10 mouse cellular contexts compared by ENCODE assay signal in genomic region chr8:94999004-94999403, GRCm38 (mm10). TPM values are rescaled to one million over a fixed set of nuclear protein-coding genes. Genes with fewer than 3 reads are reported as not detected.
A peak's percentile ranks its signal among the peaks of the same experiment; 100 is the strongest.
DNase-seq lines count a peak whose midpoint lies in the region; ATAC-seq and TF ChIP-seq lines count a peak whose summit lies in the region.
"Had no signal": no experiment of that assay in that cellular context is flagged by ENCODE, and none has a peak within 500 bp of the region (broad histone marks: within the 10 kb centered on the region; RNA-seq: fewer than 3 reads in every experiment).

No protein-coding gene starts in this region.

- H3K27me3 ChIP-seq in heart, embryonic 10.5 days (ENCODE audit: insufficient read depth, poor library complexity, severe bottlenecking): peaks cover 13% of the 10 kb centered on the region; the same call in 1 of the 2 replicates
- H3K27me3 ChIP-seq in kidney, postnatal 0 days (ENCODE audit: insufficient read depth, low read length): no peaks in the 10 kb centered on the region
- no peaks in the 10 kb centered on the region for H3K27me3 ChIP-seq in neural tube, embryonic 12.5 days (replicated peaks)

- H3K36me3 ChIP-seq in heart, embryonic 10.5 days: 0 out of 2 replicates have a peak, but pooled peaks cover 3% of the 10 kb centered on the region
- 0 out of 2 replicates have a peak, but pooled peaks cover 6% of the 10 kb centered on the region for H3K36me3 ChIP-seq in kidney, postnatal 0 days (ENCODE audit: insufficient read depth, low read length)
- peaks cover 18% of the 10 kb centered on the region for H3K36me3 ChIP-seq in neural tube, embryonic 12.5 days

- DNase-seq in kidney, adult 18-20 months: peak; percentile 56
- no peak for DNase-seq in kidney, adult 8-10 months
- DNase-seq in heart, embryonic 10.5 days (ENCODE audit: low spot score): no peak
- DNase-seq in kidney, postnatal 0 days (ENCODE audit: low spot score): peak; percentile 38
- no peak for DNase-seq in testis, postnatal 10 days (ENCODE audit: low spot score)
- DNase-seq in urinary bladder, postnatal 4 days (ENCODE audit: low spot score in 2 of 2): no peak
- DNase-seq: right cerebral cortex, postnatal 4 days had no signal

- H3K4me2 ChIP-seq in kidney, postnatal 0 days (ENCODE audit: low read length): no peak overlapping the region
- peak overlapping the region; percentile 89 for H3K4me2 ChIP-seq in neural tube, embryonic 12.5 days (replicated peaks)

- H3K27ac ChIP-seq in heart, embryonic 10.5 days: peak overlapping the region; percentile 85
- H3K27ac ChIP-seq in kidney, postnatal 0 days: peak overlapping the region; percentile 78
- peak overlapping the region; percentile 57; the same call in 1 of the 2 replicates for H3K27ac ChIP-seq in neural tube, embryonic 12.5 days

- no peak overlapping the region for H3K9ac ChIP-seq in kidney, postnatal 0 days (ENCODE audit: low read depth, low read length)
- peak overlapping the region; percentile 92 for H3K9ac ChIP-seq in neural tube, embryonic 12.5 days

- TF ChIP-seq CTCF in kidney, postnatal 0 days (IDR thresholded peaks at IDR 0.05; ENCODE audit: low read depth): no peak

- WGBS in heart, embryonic 10.5 days: 70% methylated on average over 6 of the region's 6 CpGs
- WGBS in kidney, postnatal 0 days: 63% methylated on average over 6 of the region's 6 CpGs
- whole genome bisulfite sequencing in neural tube, embryonic 12.5 days: 48% methylated on average over 6 of the region's 6 CpGs

- peaks cover 64% of the 10 kb centered on the region for H3K4me1 ChIP-seq in heart, embryonic 10.5 days
- H3K4me1 ChIP-seq in kidney, postnatal 0 days (replicated peaks; ENCODE audit: insufficient read depth, low read length): peaks cover 29% of the 10 kb centered on the region
- H3K4me1 ChIP-seq in neural tube, embryonic 12.5 days: peaks cover 65% of the 10 kb centered on the region

- H3K4me3 ChIP-seq in heart, embryonic 10.5 days: no peak overlapping the region
- no peak overlapping the region for H3K4me3 ChIP-seq in kidney, postnatal 0 days (replicated peaks; ENCODE audit: low read depth, low read length)
- H3K4me3 ChIP-seq in neural tube, embryonic 12.5 days: peak overlapping the region; percentile 62

- H3K9me3 ChIP-seq in heart, embryonic 10.5 days: no peaks in the 10 kb centered on the region
- no peaks in the 10 kb centered on the region for H3K9me3 ChIP-seq in kidney, postnatal 0 days (replicated peaks; ENCODE audit: low read length)
- no peaks in the 10 kb centered on the region for H3K9me3 ChIP-seq in neural tube, embryonic 12.5 days

- no peak for ATAC-seq in kidney, postnatal 0 days (replicated peaks; ENCODE audit: low FRiP score, low read depth)
- no peak for ATAC-seq in neural tube, embryonic 12.5 days (ENCODE audit: low FRiP score, low read depth)
- ATAC-seq in frontal cortex, adult (ENCODE audit: low TSS enrichment): no peak
- ATAC-seq: CD4-positive, CD25-positive, alpha-beta regulatory T cell, adult 4 months had no signal

RNA-seq across cellular contexts. Expression of gene Adgrg3, which starts 18.5 kb away (rescaled TPM):
- 3.0 and 3.9 TPM in 2 replicates for polyA plus RNA-seq in heart, embryonic 10.5 days (2016; fragmentation: Nextera tagmentation; extraction: Ambion mirVana)
- polyA plus RNA-seq in kidney, postnatal 0 days (2015; fragmentation: Nextera tagmentation; extraction: Ambion mirVana): 3.7 and 4.4 TPM in 2 replicates
- 2.4 and 2.6 TPM in 2 replicates for polyA plus RNA-seq in neural tube, embryonic 12.5 days (2016; fragmentation: Nextera tagmentation; extraction: Ambion mirVana)

RNA-seq across cellular contexts. Expression of gene Adgrg1, which starts 24.5 kb away (rescaled TPM):
- 9.0 and 16.6 TPM in 2 replicates for polyA plus RNA-seq in heart, embryonic 10.5 days (2016; fragmentation: Nextera tagmentation; extraction: Ambion mirVana)
- polyA plus RNA-seq in kidney, postnatal 0 days (2015; fragmentation: Nextera tagmentation; extraction: Ambion mirVana): 109 and 125 TPM in 2 replicates
- 177 and 208 TPM in 2 replicates for polyA plus RNA-seq in neural tube, embryonic 12.5 days (2016; fragmentation: Nextera tagmentation; extraction: Ambion mirVana)

RNA-seq across cellular contexts. Expression of gene Drc7, which starts 55.9 kb away (rescaled TPM):
- 0.09 TPM in 1 of 2 replicates, not detected in the other for polyA plus RNA-seq in heart, embryonic 10.5 days (2016; fragmentation: Nextera tagmentation; extraction: Ambion mirVana)
- not detected in 2 replicates for polyA plus RNA-seq in kidney, postnatal 0 days (2015; fragmentation: Nextera tagmentation; extraction: Ambion mirVana)
- 0.09 and 0.13 TPM in 2 replicates for polyA plus RNA-seq in neural tube, embryonic 12.5 days (2016; fragmentation: Nextera tagmentation; extraction: Ambion mirVana)
- polyA plus RNA-seq: CD4-positive, CD25-positive, alpha-beta regulatory T cell, adult 4 months had no signal

Comparison
In these comparisons a context has a peak if more than half of its experiments do, and no peak if none do; other contexts are left out.
1. DNase-seq: peak in kidney, adult 18-20 months (single experiment) and kidney, postnatal 0 days (single experiment); none in kidney, adult 8-10 months (0 of 2), heart, embryonic 10.5 days (single experiment), testis, postnatal 10 days (single experiment) and urinary bladder, postnatal 4 days (0 of 2).
2. Peak in every context shown above with its lines, with median percentiles within 50 percentile points of each other: H3K27ac ChIP-seq.